Mouse (Mus musculus) liver, embryonic 11.5 days (tissue): Measurements from ENCODE around the gene Wasf2. TPM values are rescaled to one million over a fixed set of nuclear protein-coding genes. Genes with fewer than 3 reads are reported as not detected.

Experiments
- ATAC-seq: fragments of 200-750 bp; cut with Nextera tagmentation; replicated peaks from 2 replicates; pipeline ENCODE4 v1.8.0; 2017; ENCODE audit warnings: moderate number of reproducible peaks, mild to moderate bottlenecking, moderate TSS enrichment, moderate library complexity; ENCODE audit not compliant: low FRiP score
- DNase-seq: peaks from one replicate; pipeline ENCODE4 v3.0.0-alpha.2; 2017; ENCODE audit warnings: low spot score
- H3K27ac ChIP-seq: fragments of 300-500 bp; sonication (generic); 2 replicates; pipeline ENCODE4 v1.5.1; 2014; ENCODE audit warnings: mild to moderate bottlenecking, low read depth, low read length, control low read depth
- H3K27me3 ChIP-seq: fragments of 300-500 bp; sonication (generic); replicated peaks from 2 replicates; pipeline ENCODE4 v1.6.1; 2014; ENCODE audit warnings: low read length, mixed read lengths; ENCODE audit not compliant: control insufficient read depth, insufficient read depth
- H3K36me3 ChIP-seq: fragments of 300-500 bp; sonication (generic); 2 replicates; pipeline ENCODE4 v1.6.1; 2014; ENCODE audit warnings: mild to moderate bottlenecking, low read length, moderate library complexity, mixed read lengths; ENCODE audit not compliant: control insufficient read depth, insufficient read depth
- H3K4me1 ChIP-seq: fragments of 300-500 bp; sonication (generic); replicated peaks from 2 replicates; pipeline ENCODE4 v1.6.1; 2014; ENCODE audit warnings: low read length, mixed read lengths; ENCODE audit not compliant: control insufficient read depth, insufficient read depth
- H3K4me2 ChIP-seq: fragments of 300-500 bp; sonication (generic); 2 replicates; pipeline ENCODE4 v1.6.1; 2014; ENCODE audit warnings: mild to moderate bottlenecking, control low read depth, moderate library complexity
- H3K4me3 ChIP-seq: fragments of 300-500 bp; sonication (generic); 2 replicates; pipeline ENCODE4 v1.5.1; 2014; ENCODE audit warnings: low read depth, low read length, control low read depth
- H3K9ac ChIP-seq: fragments of 300-500 bp; sonication (generic); 2 replicates; pipeline ENCODE4 v1.6.1; 2014; ENCODE audit warnings: low read depth, low read length, control low read depth
- H3K9me3 ChIP-seq: fragments of 300-500 bp; sonication (generic); 2 replicates; pipeline ENCODE4 v1.6.1; 2016; ENCODE audit warnings: low read length, inconsistent platforms, mixed read lengths; ENCODE audit not compliant: control insufficient read depth
- WGBS: fragments of 180-500 bp; shearing (Covaris S2); extraction: QIAGEN DNeasy Blood & Tissue Kit; methylation state at CpG from one replicate; pipeline ENCODE4 v1.1.7; 2014; 5-methylcytosine and 5-hydroxymethylcytosine counted together
- polyA plus RNA-seq: library from polyadenylated mRNA; unstranded; fragments of >200 nt; fragmentation: Nextera tagmentation; extraction: Ambion mirVana; gene quantifications from 2 replicates; pipeline ENCODE4 v1.2.1, GENCODE M21; 2014

The Wasf2 gene
- polyA plus RNA-seq, 1 experiment from 2014 or later, result 42.2 TPM

- no peaks in the 10 kb centered on the region for H3K27me3 ChIP-seq
- peaks cover 25% of the 10 kb centered on the region for H3K4me1 ChIP-seq
- H3K4me2 ChIP-seq, result no peak overlapping the region
- DNase-seq (no peak), ATAC-seq (no peak)
- H3K9me3 ChIP-seq, result no peaks in the 10 kb centered on the region
- H3K9ac ChIP-seq, result no peak overlapping the region
- no peak overlapping the region for H3K4me3 ChIP-seq
- WGBS, result 76% methylated on average over 10 of the region's 10 CpGs
- H3K27ac ChIP-seq, result no peak overlapping the region
- H3K36me3 ChIP-seq, result peaks cover 7% of the 10 kb centered on the region; the same call in 1 of the 2 replicates
Observed at GRCm38 (mm10) chr4:133156831-133157230, 26.5 kb downstream of the Wasf2 start.

GRCm38 (mm10) chr4:133159127-133159526, 28.8 kb downstream of the Wasf2 start:
- no peak for DNase-seq
- H3K27ac ChIP-seq, result no peak overlapping the region

GRCm38 (mm10) chr4:133159646-133160045, 29.3 kb downstream of the Wasf2 start:
- Histone ChIP-seq H3K4me2 (no peak overlapping the region), H3K4me3 (no peak overlapping the region), H3K36me3 (peaks cover 7% of the 10 kb centered on the region; the same call in 1 of the 2 replicates), H3K9me3 (no peaks in the 10 kb centered on the region), H3K9ac (no peak overlapping the region), H3K27ac (no peak overlapping the region), H3K4me1 (peaks cover 17% of the 10 kb centered on the region), H3K27me3 (no peaks in the 10 kb centered on the region)
- ATAC-seq (no peak), DNase-seq (no peak)
- WGBS, result 77% methylated on average over 4 of the region's 4 CpGs

More at GRCm38 (mm10) chr4:133159127-133159526, 28.8 kb downstream of the Wasf2 start:
- Histone ChIP-seq H3K9ac (no peak overlapping the region), H3K9me3 (no peaks in the 10 kb centered on the region), H3K4me2 (no peak overlapping the region), H3K36me3 (peaks cover 7% of the 10 kb centered on the region; the same call in 1 of the 2 replicates), H3K4me1 (peaks cover 17% of the 10 kb centered on the region), H3K4me3 (no peak overlapping the region), H3K27me3 (no peaks in the 10 kb centered on the region)
- WGBS, result 59% methylated on average over 6 of the region's 6 CpGs
- no peak for ATAC-seq

- 87% methylated on average over 8 of the region's 8 CpGs for WGBS
- no peak overlapping the region for H3K4me3 ChIP-seq
- H3K9ac ChIP-seq, result no peak overlapping the region
- no peak overlapping the region for H3K4me2 ChIP-seq
- DNase-seq (no peak), ATAC-seq (no peak)
- no peaks in the 10 kb centered on the region for H3K9me3 ChIP-seq
- peaks cover 7% of the 10 kb centered on the region; the same call in 1 of the 2 replicates for H3K36me3 ChIP-seq
- H3K4me1 ChIP-seq, result peaks cover 14% of the 10 kb centered on the region
- H3K27ac ChIP-seq, result no peak overlapping the region
- no peaks in the 10 kb centered on the region for H3K27me3 ChIP-seq
Observed at GRCm38 (mm10) chr4:133160211-133160610, 29.9 kb downstream of the Wasf2 start.

DNA sequence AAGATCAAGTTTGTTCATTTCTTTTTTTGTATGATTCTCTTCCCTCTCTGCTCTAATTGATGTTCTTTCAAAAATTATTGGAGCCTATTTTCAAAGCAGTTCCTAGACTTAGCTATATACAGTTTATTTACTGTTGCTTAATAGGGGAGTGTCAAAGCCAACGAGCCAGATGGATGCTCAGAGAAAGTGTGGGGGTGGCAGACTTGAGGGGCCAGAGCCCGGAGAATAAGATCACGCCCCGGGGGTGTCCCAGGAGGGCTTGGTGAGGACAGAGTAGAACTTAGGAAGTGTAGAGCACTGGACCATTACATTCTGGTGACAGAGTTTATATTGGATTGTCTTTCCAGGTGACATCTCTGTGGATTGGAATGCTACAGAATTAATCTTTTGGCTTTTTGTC, 30.5 kb downstream of the Wasf2 start:
- Histone ChIP-seq H3K27me3 (no peaks in the 10 kb centered on the region), H3K9me3 (no peaks in the 10 kb centered on the region), H3K4me3 (no peak overlapping the region), H3K9ac (no peak overlapping the region), H3K27ac (no peak overlapping the region), H3K4me2 (no peak overlapping the region), H3K36me3 (peaks cover 7% of the 10 kb centered on the region; the same call in 1 of the 2 replicates), H3K4me1 (peaks cover 11% of the 10 kb centered on the region)
- WGBS, result 79% methylated on average over 4 of the region's 4 CpGs
- ATAC-seq (no peak), DNase-seq (no peak)

- Histone ChIP-seq H3K9me3 (no peaks in the 10 kb centered on the region), H3K36me3 (peaks cover 2% of the 10 kb centered on the region; the same call in 1 of the 2 replicates), H3K27ac (no peak overlapping the region), H3K4me3 (no peak overlapping the region), H3K4me2 (no peak overlapping the region), H3K4me1 (peaks cover 3% of the 10 kb centered on the region), H3K27me3 (no peaks in the 10 kb centered on the region), H3K9ac (no peak overlapping the region)
- WGBS, result 70% methylated on average over 6 of the region's 6 CpGs
- no peak for ATAC-seq
- DNase-seq, result no peak
Observed at GRCm38 (mm10) chr4:133162196-133162595, 31.9 kb downstream of the Wasf2 start.

DNA sequence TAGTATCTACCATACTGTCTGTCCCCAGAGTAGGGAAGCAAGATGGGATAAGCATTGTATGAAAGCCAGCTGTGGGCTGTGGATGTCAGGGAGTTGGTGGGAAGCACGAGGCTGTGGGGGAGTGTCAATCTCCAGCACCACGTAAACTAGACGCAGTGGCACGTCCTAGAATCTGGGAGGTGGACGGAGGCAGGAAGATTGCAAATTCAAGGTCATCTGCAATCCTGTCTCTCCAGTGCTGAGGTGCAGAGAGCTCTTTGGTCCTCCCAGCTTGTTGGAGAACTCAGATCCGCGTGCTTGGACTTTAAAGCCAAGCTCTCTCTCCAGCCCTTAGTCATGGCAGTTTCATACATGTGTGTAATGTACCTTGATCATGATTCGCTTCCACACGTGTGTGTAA, 36.5 kb downstream of the Wasf2 start:
- ATAC-seq, result no peak
- no peaks in the 10 kb centered on the region for H3K36me3 ChIP-seq
- H3K9ac ChIP-seq, result no peak overlapping the region
- no peak for DNase-seq
- no peaks in the 10 kb centered on the region for H3K27me3 ChIP-seq
- H3K9me3 ChIP-seq, result no peaks in the 10 kb centered on the region
- no peak overlapping the region for H3K27ac ChIP-seq
- H3K4me2 ChIP-seq, result no peak overlapping the region
- peaks cover 14% of the 10 kb centered on the region for H3K4me1 ChIP-seq
- no peak overlapping the region for H3K4me3 ChIP-seq
- WGBS, result 87% methylated on average over 9 of the region's 9 CpGs

GRCm38 (mm10) chr4:133169237-133170055, 39.1 kb downstream of the Wasf2 start:
- Histone ChIP-seq H3K4me1 (peaks cover 26% of the 10 kb centered on the region), H3K9me3 (no peaks in the 10 kb centered on the region), H3K27ac (peak overlapping the region; percentile 23; the same call in 1 of the 2 replicates), H3K27me3 (no peaks in the 10 kb centered on the region), H3K36me3 (no peaks in the 10 kb centered on the region; the same call in 1 of the 2 replicates), H3K4me3 (no peak overlapping the region), H3K4me2 (peak overlapping the region; percentile 43), H3K9ac (no peak overlapping the region)
- ATAC-seq (0 out of 2 replicates have a peak, but pooled peaks have one; percentile 31), DNase-seq (no peak)
- 53% methylated on average over 10 of the region's 10 CpGs for WGBS
